Mouse (Mus musculus) E14TG2a.4 (cell line): Measurements from ENCODE around the gene AI837181.

Experiments used
- H3K27me3 ChIP-seq: 2 replicates; pipeline ENCODE4 v1.6.1; 2014; ENCODE audit warnings: low read length, control low read depth; ENCODE audit not compliant: insufficient read depth
- H3K36me3 ChIP-seq: 2 replicates; pipeline ENCODE4 v1.6.1; 2014; ENCODE audit warnings: low read length, control low read depth; ENCODE audit not compliant: insufficient read depth
- H3K4me1 ChIP-seq: replicated peaks from 2 replicates; pipeline ENCODE4 v1.6.1; 2014; ENCODE audit warnings: low read depth, low read length, control low read depth
- H3K4me3 ChIP-seq: replicated peaks from 2 replicates; pipeline ENCODE4 v1.5.1; 2014; ENCODE audit warnings: mild to moderate bottlenecking, low read length
- H3K9me3 ChIP-seq: 2 replicates; pipeline ENCODE4 v1.6.1; 2014; ENCODE audit warnings: low read length, control low read depth
- CTCF ChIP-seq: conservative IDR thresholded peaks from 2 replicates; pipeline ENCODE4 v1.5.1; 2014; ENCODE audit warnings: low read length
- NANOG ChIP-seq: IDR thresholded peaks from 2 replicates; pipeline ENCODE4 v1.6.1; 2014; ENCODE audit warnings: borderline replicate concordance, low read length, mixed read lengths
- POU5F1 ChIP-seq: IDR thresholded peaks from 2 replicates; pipeline ENCODE4 v1.6.1; 2014; ENCODE audit warnings: low read length, borderline replicate concordance

Gene AI837181

GRCm38 (mm10) chr19:5424782-5425741 lies at the start of gene AI837181, which contains the start of gene Drap1:
Gene AI837181 (plus strand): TSS chr19:5425144.
Gene Drap1 (minus strand): TSS chr19:5424979.
- Histone ChIP-seq H3K9me3 (no peaks in the 10 kb centered on the region), H3K4me3 (peak within 1 kb of the TSS; percentile 95), H3K4me1 (peaks cover 53% of the 10 kb centered on the region), H3K27me3 (no peaks in the 10 kb centered on the region), H3K36me3 (peaks cover 52% of the 10 kb centered on the region)
- TF ChIP-seq POU5F1 = no peak
- TF ChIP-seq CTCF = no peak
- no peak for TF ChIP-seq NANOG

- Histone ChIP-seq H3K9me3 (no peaks in the 10 kb centered on the region), H3K27me3 (no peaks in the 10 kb centered on the region), H3K4me3 (no peak overlapping the region), H3K4me1 (peaks cover 36% of the 10 kb centered on the region), H3K36me3 (peaks cover 69% of the 10 kb centered on the region)
- TF ChIP-seq CTCF (no peak), NANOG (no peak), POU5F1 (no peak)
These were observed 47.5 kb upstream of the AI837181 start for GRCm38 (mm10) chr19:5377446-5377845.

- TF ChIP-seq NANOG = no peak
- TF ChIP-seq CTCF = no peak
- no peak for TF ChIP-seq POU5F1
- Histone ChIP-seq H3K9me3 (no peaks in the 10 kb centered on the region), H3K27me3 (no peaks in the 10 kb centered on the region), H3K4me1 (peaks cover 64% of the 10 kb centered on the region), H3K4me3 (no peak overlapping the region), H3K36me3 (peaks cover 88% of the 10 kb centered on the region)
These were observed 41.6 kb upstream of the AI837181 start for GRCm38 (mm10) chr19:5383326-5383725.

GRCm38 (mm10) chr19:5384715-5385114 lies 40.2 kb upstream of the AI837181 start:
- TF ChIP-seq POU5F1 (no peak), NANOG (no peak), CTCF (no peak)
- no peaks in the 10 kb centered on the region for H3K27me3 ChIP-seq
- H3K4me3 ChIP-seq = no peak overlapping the region
- peaks cover 66% of the 10 kb centered on the region for H3K4me1 ChIP-seq
- no peaks in the 10 kb centered on the region for H3K9me3 ChIP-seq
- peaks cover 74% of the 10 kb centered on the region for H3K36me3 ChIP-seq

GRCm38 (mm10) chr19:5388011-5388441 lies 36.9 kb upstream of the AI837181 start:
- Histone ChIP-seq H3K9me3 (no peaks in the 10 kb centered on the region), H3K27me3 (no peaks in the 10 kb centered on the region), H3K4me1 (peaks cover 80% of the 10 kb centered on the region), H3K4me3 (peak overlapping the region; percentile 98), H3K36me3 (peaks cover 61% of the 10 kb centered on the region)
- TF ChIP-seq CTCF = no peak
- TF ChIP-seq NANOG = no peak
- TF ChIP-seq POU5F1 = no peak

- Histone ChIP-seq H3K27me3 (no peaks in the 10 kb centered on the region), H3K4me1 (peaks cover 78% of the 10 kb centered on the region), H3K9me3 (no peaks in the 10 kb centered on the region), H3K4me3 (peak within 1 kb of the TSS; percentile 98), H3K36me3 (peaks cover 56% of the 10 kb centered on the region)
- TF ChIP-seq CTCF = no peak
- no peak for TF ChIP-seq NANOG
- TF ChIP-seq POU5F1 = no peak
These were observed 36.2 kb upstream of the AI837181 start, which contains the start of gene Sart1 for GRCm38 (mm10) chr19:5388588-5389242. Gene Sart1 (minus strand): TSS chr19:5388703.

- no peak for TF ChIP-seq CTCF
- TF ChIP-seq NANOG = no peak
- no peak for TF ChIP-seq POU5F1
- H3K36me3 ChIP-seq = peaks cover 51% of the 10 kb centered on the region
- H3K27me3 ChIP-seq = no peaks in the 10 kb centered on the region
- H3K4me1 ChIP-seq = peaks cover 75% of the 10 kb centered on the region
- H3K9me3 ChIP-seq = no peaks in the 10 kb centered on the region
- H3K4me3 ChIP-seq = peak overlapping the region; percentile 98
These were observed 35.3 kb upstream of the AI837181 start for GRCm38 (mm10) chr19:5389647-5390046.

- TF ChIP-seq CTCF (no peak), NANOG (no peak), POU5F1 (no peak)
- Histone ChIP-seq H3K4me3 (peak overlapping the region; percentile 98), H3K4me1 (peaks cover 72% of the 10 kb centered on the region), H3K27me3 (no peaks in the 10 kb centered on the region), H3K9me3 (no peaks in the 10 kb centered on the region), H3K36me3 (peaks cover 43% of the 10 kb centered on the region)
These were observed 34.5 kb upstream of the AI837181 start for GRCm38 (mm10) chr19:5390416-5390815.
